Mouse (Mus musculus) spleen, adult 2 months (tissue): ENCODE measurements around the gene Rpl27. TPM values are rescaled to one million over a fixed set of nuclear protein-coding genes. Genes with fewer than 3 reads are reported as not detected.

Source experiments
- DNase-seq, 2 experiments: peaks; one replicate each; pipeline versions ENCODE4 v3.0.0 to v3.0.0-alpha.2; 2012 to 2021; ENCODE audit warnings: low spot score in 2 of 2, low read depth in 1 of 2
- H3K27ac ChIP-seq: fragments of 200-500 bp; 2 replicates; pipeline ENCODE4 v1.5.1; 2012; ENCODE audit warnings: low read length, inconsistent platforms; ENCODE audit not compliant: insufficient read depth
- H3K27me3 ChIP-seq: fragments of 200-500 bp; 2 replicates; pipeline ENCODE4 v1.6.1; 2012; ENCODE audit warnings: mild to moderate bottlenecking, moderate library complexity, low read length, inconsistent platforms; ENCODE audit not compliant: control insufficient read depth, insufficient read depth
- H3K36me3 ChIP-seq: fragments of 200-500 bp; 2 replicates; pipeline ENCODE4 v1.6.1; 2012; ENCODE audit warnings: mild to moderate bottlenecking, low read length, inconsistent platforms; ENCODE audit not compliant: control insufficient read depth, insufficient read depth
- H3K4me1 ChIP-seq: fragments of 200-500 bp; 2 replicates; pipeline ENCODE4 v1.6.1; 2011; ENCODE audit warnings: inconsistent platforms; ENCODE audit not compliant: control insufficient read depth, insufficient read depth, insufficient read length
- H3K4me3 ChIP-seq: fragments of 200-500 bp; 2 replicates; pipeline ENCODE4 v1.5.1; 2011; ENCODE audit warnings: mild to moderate bottlenecking, inconsistent platforms; ENCODE audit not compliant: insufficient read depth, insufficient read length; ENCODE audit errors: extremely low read depth
- CTCF ChIP-seq: fragments of 200-500 bp; IDR thresholded peaks from 2 replicates; pipeline ENCODE4 v1.5.1; 2011; ENCODE audit warnings: mild to moderate bottlenecking, inconsistent platforms; ENCODE audit not compliant: insufficient read depth, insufficient read length, insufficient replicate concordance; ENCODE audit errors: extremely low read depth
- POLR2A ChIP-seq: fragments of 200-500 bp; IDR thresholded peaks from 2 replicates; pipeline ENCODE4 v1.6.1; 2011; ENCODE audit warnings: low read depth, low read length, inconsistent platforms
- WGBS: fragments of 180-500 bp; shearing (Covaris S2); methylation state at CpG from one replicate; pipeline ENCODE4 v1.1.7; 2018; 5-methylcytosine and 5-hydroxymethylcytosine counted together
- polyA plus RNA-seq: library from polyadenylated mRNA; depleted of rRNA; stranded (reverse); fragments of >200 nt; gene quantifications from 2 replicates; pipeline ENCODE4 v1.2.3, GENCODE M21; 2012; rRNA removed

The Rpl27 gene
- polyA plus RNA-seq, 1 experiment = 430 TPM

- Histone ChIP-seq H3K36me3 (no peaks in the 10 kb centered on the region), H3K4me3 (no peak overlapping the region), H3K4me1 (no peaks in the 10 kb centered on the region), H3K27me3 (no peaks in the 10 kb centered on the region), H3K27ac (no peak overlapping the region)
- no peak for TF ChIP-seq CTCF
- DNase-seq = no peak
- WGBS = 80% methylated on average over 6 of the region's 6 CpGs
Observed at GRCm38 (mm10) chr11:101484245-101484644, 42.1 kb downstream of the Rpl27 start.

GRCm38 (mm10) chr11:101484814-101485213, 42.7 kb downstream of the Rpl27 start:
- Histone ChIP-seq H3K27me3 (no peaks in the 10 kb centered on the region), H3K4me1 (no peaks in the 10 kb centered on the region), H3K27ac (no peak overlapping the region), H3K36me3 (no peaks in the 10 kb centered on the region), H3K4me3 (no peak overlapping the region)
- 76% methylated on average over 7 of the region's 7 CpGs for WGBS
- DNase-seq = no peak
- TF ChIP-seq CTCF (no peak), POLR2A (no peak)

- DNase-seq = no peak
- no peak overlapping the region for H3K4me3 ChIP-seq
- H3K27me3 ChIP-seq = no peaks in the 10 kb centered on the region
- no peaks in the 10 kb centered on the region for H3K36me3 ChIP-seq
- WGBS = 70% methylated on average over 6 of the region's 6 CpGs
- H3K27ac ChIP-seq = no peak overlapping the region
- TF ChIP-seq POLR2A = no peak
- TF ChIP-seq CTCF = no peak
- no peaks in the 10 kb centered on the region for H3K4me1 ChIP-seq
Observed at GRCm38 (mm10) chr11:101485509-101486028, 43.5 kb downstream of the Rpl27 start.

- Histone ChIP-seq H3K27me3 (no peaks in the 10 kb centered on the region), H3K4me3 (no peak overlapping the region), H3K36me3 (no peaks in the 10 kb centered on the region), H3K27ac (no peak overlapping the region), H3K4me1 (no peaks in the 10 kb centered on the region)
- no peak for TF ChIP-seq POLR2A
- TF ChIP-seq CTCF = no peak
- no peak for DNase-seq
- 83% methylated on average over 6 of the region's 6 CpGs for WGBS
Observed at GRCm38 (mm10) chr11:101486126-101486525, 44.0 kb downstream of the Rpl27 start.

Other genes with a start within 250 kb of the Rpl27 start
- 28.3 and 30.9 TPM in 2 replicates for gene Ezh1, start 215.8 kb upstream of the Rpl27 start, polyA plus RNA-seq
- gene Ramp2, start 196.3 kb upstream of the Rpl27 start, polyA plus RNA-seq = 47.6 and 59.7 TPM in 2 replicates
- gene Vps25, start 188.6 kb upstream of the Rpl27 start, polyA plus RNA-seq = 56.3 and 62.2 TPM in 2 replicates
- gene Wnk4, start 181.7 kb upstream of the Rpl27 start, polyA plus RNA-seq = 1.9 and 2.2 TPM in 2 replicates
- gene Cntd1, start 163.3 kb upstream of the Rpl27 start, polyA plus RNA-seq = 0.06 and 0.19 TPM in 2 replicates
- gene Coa3, start 163.2 kb upstream of the Rpl27 start, polyA plus RNA-seq = 148 TPM in 2 replicates
- gene Becn1, start 140.0 kb upstream of the Rpl27 start, polyA plus RNA-seq = 64.0 and 98.6 TPM in 2 replicates
- 58.1 and 73.8 TPM in 2 replicates for gene Psme3, start 126.1 kb upstream of the Rpl27 start, polyA plus RNA-seq
- gene Aoc2, start 117.2 kb upstream of the Rpl27 start, polyA plus RNA-seq = 9.1 and 10.6 TPM in 2 replicates
- gene Aoc3, start 111.7 kb upstream of the Rpl27 start, polyA plus RNA-seq = 2.2 and 2.3 TPM in 2 replicates
- 0.07 TPM in 1 of 2 replicates, not detected in the other for gene G6pc, start 74.7 kb upstream of the Rpl27 start, polyA plus RNA-seq
- gene Aarsd1, start 24.7 kb upstream of the Rpl27 start, polyA plus RNA-seq = 17.3 and 18.3 TPM in 2 replicates
- 0.11 and 0.29 TPM in 2 replicates for gene Gm27029, start 17.5 kb upstream of the Rpl27 start, polyA plus RNA-seq
- 14.2 and 18.3 TPM in 2 replicates for gene Rundc1, start 17.2 kb upstream of the Rpl27 start, polyA plus RNA-seq
- gene Ptges3l, start 17.0 kb upstream of the Rpl27 start, polyA plus RNA-seq = 1.1 TPM in 2 replicates
- 44.3 and 53.1 TPM in 2 replicates for gene Ifi35, start 6.1 kb downstream of the Rpl27 start, polyA plus RNA-seq
- 2.4 and 3.2 TPM in 2 replicates for gene Rnd2, start 22.7 kb downstream of the Rpl27 start, polyA plus RNA-seq
- 56.9 and 59.6 TPM in 2 replicates for gene Vat1, start 23.9 kb downstream of the Rpl27 start, polyA plus RNA-seq
- 1.2 and 1.5 TPM in 2 replicates for gene Brca1, start 109.7 kb downstream of the Rpl27 start, polyA plus RNA-seq
- 66.6 and 68.8 TPM in 2 replicates for gene Nbr1, start 109.9 kb downstream of the Rpl27 start, polyA plus RNA-seq
- 28.1 and 33.1 TPM in 2 replicates for gene Tmem106a, start 139.9 kb downstream of the Rpl27 start, polyA plus RNA-seq
- not detected in 2 replicates for gene Gm11634, start 157.0 kb downstream of the Rpl27 start, polyA plus RNA-seq
- gene Rdm1, start 184.9 kb downstream of the Rpl27 start, polyA plus RNA-seq = 17.6 and 18.8 TPM in 2 replicates
- 9.1 and 11.5 TPM in 2 replicates for gene Arl4d, start 223.2 kb downstream of the Rpl27 start, polyA plus RNA-seq